Mouse (Mus musculus): Measurements from ENCODE around the gene Zfp664.

The Zfp664 gene

GRCm38 (mm10) chr5:124930055-124930439 lies 67.6 kb downstream of the Zfp664 start:
- peak; percentile 61 to 64 for DNase-seq

GRCm38 (mm10) chr5:124930603-124931002 lies 68.1 kb downstream of the Zfp664 start:
- no peak for DNase-seq

GRCm38 (mm10) chr5:124931076-124931475 lies 68.6 kb downstream of the Zfp664 start:
- DNase-seq, result no peak

- no peak for DNase-seq
Observed at GRCm38 (mm10) chr5:124934558-124934957, 72.1 kb downstream of the Zfp664 start.

GRCm38 (mm10) chr5:124943181-124943792 lies 80.8 kb downstream of the Zfp664 start:
- no peak for DNase-seq

GRCm38 (mm10) chr5:124943793-124944383 lies 81.4 kb downstream of the Zfp664 start:
- DNase-seq, result peak; percentile 73 to 76

- no peak for DNase-seq
Observed at GRCm38 (mm10) chr5:124944384-124944783, 81.9 kb downstream of the Zfp664 start.

GRCm38 (mm10) chr5:124945046-124945445 lies 82.6 kb downstream of the Zfp664 start:
- DNase-seq, result no peak

GRCm38 (mm10) chr5:124950623-124951278 lies 88.3 kb downstream of the Zfp664 start:
- no peak for DNase-seq

GRCm38 (mm10) chr5:124951333-124951732 lies 88.8 kb downstream of the Zfp664 start:
- DNase-seq, result no peak

Measured in cerebellum, postnatal 36 days (tissue).